Mouse (Mus musculus): ENCODE data around the gene Baiap2. TPM values are rescaled to one million over a fixed set of nuclear protein-coding genes. Genes with fewer than 3 reads are reported as not detected.

The Baiap2 gene
- polyA plus RNA-seq, 1 experiment from 2014 or later, result 9.2 TPM

GRCm38 (mm10) chr11:119909436-119909835, 33.1 kb upstream of the Baiap2 start:
- no peak overlapping the region for H3K4me3 ChIP-seq (replicated peaks)
- no peak for ATAC-seq
- H3K9ac ChIP-seq (replicated peaks), result 0 out of 2 replicates have a peak overlapping the region, but pooled peaks have one; percentile 19
- no peaks in the 10 kb centered on the region for H3K36me3 ChIP-seq
- H3K4me2 ChIP-seq (replicated peaks), result no peak overlapping the region; the same call in 1 of the 2 replicates
- WGBS, result 1% methylated on average over 5 of the region's 5 CpGs
- H3K27me3 ChIP-seq, result peaks cover 13% of the 10 kb centered on the region; the same call in 1 of the 2 replicates
- peaks cover 26% of the 10 kb centered on the region for H3K4me1 ChIP-seq (replicated peaks)
- H3K9me3 ChIP-seq, result no peaks in the 10 kb centered on the region
- H3K27ac ChIP-seq, result no peak overlapping the region

GRCm38 (mm10) chr11:119912845-119913244, 29.7 kb upstream of the Baiap2 start:
- no peak for ATAC-seq

GRCm38 (mm10) chr11:119913291-119913934, 29.1 kb upstream of the Baiap2 start, which contains the start of gene Chmp6:
Chmp6 (plus strand) TSS chr11:119913441.
- Histone ChIP-seq H3K9ac (replicated peaks) (peak within 1 kb of the TSS; percentile 97), H3K4me3 (replicated peaks) (peak within 1 kb of the TSS; percentile 95), H3K27ac (peak within 1 kb of the TSS; percentile 79), H3K9me3 (no peaks in the 10 kb centered on the region), H3K4me2 (replicated peaks) (peak within 1 kb of the TSS; percentile 99), H3K36me3 (peaks cover 21% of the 10 kb centered on the region), H3K4me1 (replicated peaks) (peaks cover 37% of the 10 kb centered on the region), H3K27me3 (0 out of 2 replicates have a peak, but pooled peaks cover 4% of the 10 kb centered on the region)
- under 1% methylated on average over 47 of the region's 48 CpGs for WGBS
- peak; percentile 78 for ATAC-seq

More at GRCm38 (mm10) chr11:119912845-119913244, 29.7 kb upstream of the Baiap2 start:
- Histone ChIP-seq H3K9me3 (no peaks in the 10 kb centered on the region), H3K4me2 (replicated peaks) (peak overlapping the region; percentile 99), H3K36me3 (peaks cover 16% of the 10 kb centered on the region), H3K27ac (peak overlapping the region; percentile 79), H3K27me3 (peaks cover 8% of the 10 kb centered on the region; the same call in 1 of the 2 replicates), H3K9ac (replicated peaks) (peak overlapping the region; percentile 97), H3K4me3 (replicated peaks) (peak overlapping the region; percentile 95), H3K4me1 (replicated peaks) (peaks cover 37% of the 10 kb centered on the region)
- WGBS, result 6% methylated on average over 7 of the region's 7 CpGs

- WGBS, result under 1% methylated on average over 26 of the region's 26 CpGs
- ATAC-seq, result no peak
- H3K36me3 ChIP-seq, result peaks cover 26% of the 10 kb centered on the region
Measured at GRCm38 (mm10) chr11:119913935-119914314, 28.6 kb upstream of the Baiap2 start.

GRCm38 (mm10) chr11:119914381-119914780, 28.2 kb upstream of the Baiap2 start:
- WGBS, result 32% methylated on average over 4 of the region's 4 CpGs
- peak overlapping the region; percentile 99 for H3K4me2 ChIP-seq (replicated peaks)
- no peaks in the 10 kb centered on the region for H3K27me3 ChIP-seq
- no peaks in the 10 kb centered on the region for H3K9me3 ChIP-seq
- H3K36me3 ChIP-seq, result peaks cover 31% of the 10 kb centered on the region
- H3K4me1 ChIP-seq (replicated peaks), result peaks cover 37% of the 10 kb centered on the region
- H3K4me3 ChIP-seq (replicated peaks), result peak overlapping the region; percentile 95
- H3K27ac ChIP-seq, result peak overlapping the region; percentile 79; the same call in 1 of the 2 replicates
- H3K9ac ChIP-seq (replicated peaks), result peak overlapping the region; percentile 97
- ATAC-seq, result no peak

More at GRCm38 (mm10) chr11:119913935-119914314, 28.6 kb upstream of the Baiap2 start:
- Histone ChIP-seq H3K9me3 (no peaks in the 10 kb centered on the region), H3K27me3 (0 out of 2 replicates have a peak, but pooled peaks cover 3% of the 10 kb centered on the region), H3K4me3 (replicated peaks) (peak overlapping the region; percentile 95), H3K27ac (peak overlapping the region; percentile 79), H3K4me1 (replicated peaks) (peaks cover 37% of the 10 kb centered on the region), H3K9ac (replicated peaks) (peak overlapping the region; percentile 97), H3K4me2 (replicated peaks) (peak overlapping the region; percentile 99)

GRCm38 (mm10) chr11:119915666-119916065, 26.9 kb upstream of the Baiap2 start:
- H3K9me3 ChIP-seq, result no peaks in the 10 kb centered on the region
- peaks cover 43% of the 10 kb centered on the region for H3K36me3 ChIP-seq
- H3K4me2 ChIP-seq (replicated peaks), result peak overlapping the region; percentile 99; the same call in 1 of the 2 replicates
- peaks cover 30% of the 10 kb centered on the region for H3K4me1 ChIP-seq (replicated peaks)
- no peak overlapping the region for H3K9ac ChIP-seq (replicated peaks)
- H3K4me3 ChIP-seq (replicated peaks), result no peak overlapping the region
- H3K27me3 ChIP-seq, result no peaks in the 10 kb centered on the region
- ATAC-seq, result no peak
- 91% methylated on average over 9 of the region's 9 CpGs for WGBS
- no peak overlapping the region for H3K27ac ChIP-seq

GRCm38 (mm10) chr11:119916102-119916790, 26.3 kb upstream of the Baiap2 start:
- no peak for ATAC-seq
- Histone ChIP-seq H3K27ac (no peak overlapping the region), H3K9ac (replicated peaks) (no peak overlapping the region), H3K4me1 (replicated peaks) (peaks cover 30% of the 10 kb centered on the region), H3K36me3 (peaks cover 45% of the 10 kb centered on the region), H3K4me3 (replicated peaks) (no peak overlapping the region), H3K27me3 (no peaks in the 10 kb centered on the region), H3K9me3 (no peaks in the 10 kb centered on the region), H3K4me2 (replicated peaks) (no peak overlapping the region)
- 90% methylated on average over 15 of the region's 15 CpGs for WGBS

GRCm38 (mm10) chr11:119916834-119917469, 25.6 kb upstream of the Baiap2 start:
- peaks cover 45% of the 10 kb centered on the region for H3K36me3 ChIP-seq
- peaks cover 30% of the 10 kb centered on the region for H3K4me1 ChIP-seq (replicated peaks)
- no peak overlapping the region for H3K4me2 ChIP-seq (replicated peaks)
- no peak overlapping the region for H3K4me3 ChIP-seq (replicated peaks)
- WGBS, result 94% methylated on average over 21 of the region's 21 CpGs
- no peak overlapping the region for H3K9ac ChIP-seq (replicated peaks)
- no peaks in the 10 kb centered on the region for H3K9me3 ChIP-seq
- ATAC-seq, result no peak
- H3K27me3 ChIP-seq, result no peaks in the 10 kb centered on the region
- H3K27ac ChIP-seq, result no peak overlapping the region

GRCm38 (mm10) chr11:119918521-119918920, 24.0 kb upstream of the Baiap2 start:
- Histone ChIP-seq H3K27me3 (no peaks in the 10 kb centered on the region), H3K9me3 (no peaks in the 10 kb centered on the region), H3K9ac (replicated peaks) (no peak overlapping the region), H3K27ac (no peak overlapping the region), H3K36me3 (peaks cover 45% of the 10 kb centered on the region), H3K4me2 (replicated peaks) (no peak overlapping the region), H3K4me1 (replicated peaks) (peaks cover 19% of the 10 kb centered on the region), H3K4me3 (replicated peaks) (no peak overlapping the region)
- ATAC-seq, result no peak
- WGBS, result 92% methylated on average over 7 of the region's 7 CpGs

GRCm38 (mm10) chr11:119919432-119919831, 23.1 kb upstream of the Baiap2 start:
- no peak overlapping the region for H3K4me2 ChIP-seq (replicated peaks)
- no peaks in the 10 kb centered on the region for H3K27me3 ChIP-seq
- 94% methylated on average over 4 of the region's 4 CpGs for WGBS
- peaks cover 45% of the 10 kb centered on the region for H3K36me3 ChIP-seq
- ATAC-seq, result no peak
- H3K27ac ChIP-seq, result no peak overlapping the region
- H3K4me3 ChIP-seq (replicated peaks), result no peak overlapping the region
- H3K9me3 ChIP-seq, result no peaks in the 10 kb centered on the region
- H3K9ac ChIP-seq (replicated peaks), result no peak overlapping the region
- H3K4me1 ChIP-seq (replicated peaks), result peaks cover 14% of the 10 kb centered on the region

- ATAC-seq, result no peak
- H3K9ac ChIP-seq (replicated peaks), result no peak overlapping the region
- H3K27ac ChIP-seq, result no peak overlapping the region
- no peaks in the 10 kb centered on the region for H3K27me3 ChIP-seq
- 63% methylated on average over 8 of the region's 8 CpGs for WGBS
- H3K36me3 ChIP-seq, result peaks cover 45% of the 10 kb centered on the region
- no peak overlapping the region for H3K4me2 ChIP-seq (replicated peaks)
- H3K4me1 ChIP-seq (replicated peaks), result peaks cover 10% of the 10 kb centered on the region
- no peaks in the 10 kb centered on the region for H3K9me3 ChIP-seq
- H3K4me3 ChIP-seq (replicated peaks), result no peak overlapping the region
Measured at GRCm38 (mm10) chr11:119919897-119920296, 22.7 kb upstream of the Baiap2 start.

- no peak for ATAC-seq
- Histone ChIP-seq H3K27ac (no peak overlapping the region), H3K4me1 (replicated peaks) (0 out of 2 replicates have a peak, but pooled peaks cover 2% of the 10 kb centered on the region), H3K36me3 (peaks cover 45% of the 10 kb centered on the region), H3K4me2 (replicated peaks) (no peak overlapping the region), H3K9ac (replicated peaks) (no peak overlapping the region), H3K9me3 (no peaks in the 10 kb centered on the region), H3K27me3 (no peaks in the 10 kb centered on the region), H3K4me3 (replicated peaks) (no peak overlapping the region)
- WGBS, result 95% methylated on average over 5 of the region's 5 CpGs
Measured at GRCm38 (mm10) chr11:119920668-119921067, 21.9 kb upstream of the Baiap2 start.
